Mouse (Mus musculus) left cerebral cortex, adult 11 months (tissue): ENCODE measurements at regions not wholly inside any gene's neighbourhood (a gene's known extent, or its start where the extent isn't known, plus 50 kb on each side); places are given as distances from the start of the nearest gene placed in this dataset.
A peak's percentile ranks its signal among the peaks of the same experiment; 100 is the strongest.

Experiments
- DNase-seq: peaks from one replicate; pipeline ENCODE4 v3.0.0; 2022; ENCODE audit warnings: low spot score

DNA sequence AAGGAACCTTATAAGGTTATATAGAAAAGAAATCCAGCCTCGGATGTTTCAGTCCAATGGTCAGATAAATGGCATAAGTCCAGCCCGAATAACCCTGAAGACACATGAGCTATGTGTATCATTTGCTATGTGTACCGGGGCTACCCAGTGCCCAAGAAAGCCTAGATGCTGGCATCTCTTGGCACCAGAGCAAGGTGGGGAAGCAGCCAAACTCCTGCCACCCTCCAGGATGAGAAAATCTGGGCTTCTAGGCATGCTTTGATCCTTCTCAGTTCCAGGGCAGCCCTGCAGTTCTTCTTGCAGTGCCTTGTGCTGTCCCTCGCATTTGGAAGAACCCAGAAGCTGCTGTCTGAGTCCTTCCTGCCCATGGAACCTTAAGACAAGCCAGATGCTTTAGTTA is 149.8 kb upstream of the Ncam1 start:
- no peak for DNase-seq

DNA sequence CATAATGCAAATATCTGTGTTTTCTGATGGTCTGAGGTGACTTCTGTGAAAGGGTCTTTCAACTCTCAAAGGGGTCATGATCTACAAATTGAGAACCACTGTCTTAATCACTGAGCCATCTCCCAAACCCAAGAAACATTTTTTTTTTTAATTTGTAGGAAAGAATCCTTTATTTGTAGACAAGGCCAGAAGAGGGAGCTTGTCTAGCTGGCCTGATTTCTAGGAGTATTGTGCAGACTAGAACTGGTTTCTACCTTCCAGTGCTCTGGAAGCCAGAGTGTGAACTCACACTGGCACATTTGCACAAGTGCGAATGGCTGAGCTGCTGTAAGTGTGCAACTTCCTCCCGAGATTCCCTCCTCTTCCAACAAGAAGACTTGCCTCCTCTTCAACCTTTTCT is 148.1 kb upstream of the Ncam1 start:
- no peak for DNase-seq

DNA sequence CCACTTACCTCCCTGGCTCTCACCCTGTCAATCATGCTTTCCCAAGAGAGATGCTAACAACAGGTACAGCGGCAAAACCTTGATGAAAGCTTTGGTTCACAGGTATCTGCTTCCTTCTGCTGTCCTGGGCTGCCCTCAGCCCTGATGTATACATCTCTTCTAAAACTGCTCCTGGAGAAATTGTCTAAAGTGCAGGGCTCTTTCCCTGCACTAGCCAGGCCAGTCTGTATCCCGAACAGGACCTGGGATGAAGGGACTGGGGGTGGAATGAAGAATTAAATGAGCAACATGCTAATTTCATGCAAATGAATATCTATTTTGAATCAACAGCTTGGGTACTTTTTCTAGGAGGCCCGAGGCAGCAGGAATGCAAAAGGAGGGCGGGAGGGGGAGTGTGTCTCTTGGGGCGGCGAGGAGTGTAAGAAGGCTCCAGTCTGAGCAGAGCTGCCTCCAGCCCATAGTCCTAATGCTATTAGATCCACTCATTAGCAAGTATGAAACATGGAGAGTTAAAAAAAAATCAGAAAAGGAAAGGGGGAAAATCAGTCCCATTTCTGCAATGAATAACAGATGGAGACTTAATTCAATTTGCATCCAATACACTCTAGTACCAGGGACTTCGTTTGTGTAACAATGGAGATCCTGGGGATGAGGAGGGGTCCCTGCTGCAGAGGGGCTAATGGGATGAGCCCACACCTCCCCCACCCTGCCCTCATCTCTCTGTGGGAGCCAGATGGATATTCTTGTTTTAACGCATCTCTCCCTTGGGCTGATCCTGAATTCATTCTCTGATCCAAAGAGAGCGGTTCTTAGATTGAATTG is 137.0 kb upstream of the Ncam1 start:
- no peak for DNase-seq

DNA sequence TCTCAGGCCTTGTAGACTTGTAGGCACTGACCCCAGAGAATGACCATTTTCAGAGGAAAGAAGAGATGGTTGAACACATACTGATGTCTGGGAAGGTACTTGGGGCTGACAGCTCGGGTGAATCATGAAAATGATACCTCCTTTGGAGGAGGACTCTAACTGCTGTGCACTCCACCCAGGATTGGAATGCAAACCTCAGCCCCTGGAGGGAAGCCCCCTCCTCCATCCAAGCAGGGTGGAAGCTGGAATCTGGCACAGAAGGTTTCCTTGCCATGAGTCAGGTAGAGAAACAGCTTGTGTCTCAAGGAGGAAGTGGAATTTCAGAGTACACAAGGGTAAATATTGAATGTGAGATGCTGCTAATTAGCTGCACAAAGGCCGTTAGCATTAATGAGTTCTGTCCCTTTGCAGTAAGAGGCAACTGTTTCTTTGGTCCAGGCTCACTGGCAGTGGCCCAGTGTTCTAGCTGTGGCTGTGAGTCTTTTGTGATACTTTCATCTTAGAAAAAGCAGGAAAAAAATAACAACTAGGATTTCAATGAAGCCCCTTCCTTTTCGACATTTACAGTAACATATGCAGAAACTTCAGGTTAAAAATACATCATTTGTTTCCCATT is 129.4 kb upstream of the Ncam1 start:
- no peak for DNase-seq

DNA sequence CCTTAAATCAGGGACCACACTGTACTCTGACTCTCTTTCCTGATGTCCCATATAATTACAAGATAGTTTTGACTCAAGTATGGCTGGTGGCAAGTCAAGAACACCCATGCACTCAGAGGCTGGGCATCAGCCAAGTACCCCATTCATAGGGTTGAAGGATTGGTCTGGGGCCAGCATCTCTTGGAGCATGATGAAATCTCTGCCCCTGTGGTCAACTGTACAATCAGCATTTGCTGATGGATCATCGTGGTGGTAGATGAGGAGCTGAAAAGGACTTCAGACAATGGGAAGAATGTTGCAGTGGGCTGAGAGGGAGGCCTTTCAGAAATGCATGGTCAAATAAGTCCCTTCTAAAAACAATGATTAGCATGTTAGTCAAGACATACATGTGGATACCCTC is 128.6 kb upstream of the Ncam1 start:
- no peak for DNase-seq

DNA sequence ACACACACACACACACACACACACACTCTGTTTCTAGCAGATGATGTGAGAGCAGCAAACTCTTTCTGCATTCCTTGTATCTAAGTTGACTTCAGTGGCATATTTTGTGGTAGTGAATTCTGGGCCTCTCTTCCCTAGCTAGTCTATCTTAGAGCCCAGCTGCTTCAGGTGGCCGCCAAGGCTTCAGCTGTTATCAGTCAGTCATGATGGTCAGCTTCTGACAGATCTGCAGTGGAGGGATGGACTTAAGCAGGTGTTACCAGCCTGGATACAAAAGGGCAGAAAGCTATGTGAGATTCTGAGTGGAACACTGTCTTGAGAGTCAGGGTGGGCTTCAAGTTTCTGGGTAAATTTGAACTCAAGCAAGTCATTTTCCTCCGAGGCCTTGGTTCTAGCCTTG is 127.1 kb upstream of the Ncam1 start:
- DNase-seq: no peak

DNA sequence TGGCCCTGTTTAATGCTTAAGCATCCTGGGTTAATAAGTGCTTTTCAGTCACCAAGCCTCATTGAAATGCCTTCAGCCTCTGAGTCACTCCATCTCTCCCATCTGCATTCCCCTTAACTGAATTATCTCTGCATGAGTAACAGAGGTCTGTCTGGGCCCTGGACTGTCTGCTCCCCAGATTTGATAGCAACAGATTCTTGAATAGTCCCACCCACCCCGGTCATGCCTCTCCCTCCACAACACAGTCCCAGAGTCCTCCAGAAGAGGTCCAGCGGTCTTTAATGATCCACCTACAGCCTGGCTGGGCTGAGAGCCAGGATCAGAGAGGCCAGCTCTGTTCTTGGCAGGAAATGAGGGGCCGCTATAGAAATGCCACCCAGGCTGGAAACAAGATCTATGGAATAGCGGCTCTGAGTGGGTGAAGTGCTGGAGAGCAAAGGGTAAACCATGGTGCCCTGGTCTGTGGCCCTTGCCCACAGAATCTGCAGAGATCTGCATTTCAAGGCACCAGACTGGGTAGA is 125.3 kb upstream of the Ncam1 start:
- DNase-seq: no peak

DNA sequence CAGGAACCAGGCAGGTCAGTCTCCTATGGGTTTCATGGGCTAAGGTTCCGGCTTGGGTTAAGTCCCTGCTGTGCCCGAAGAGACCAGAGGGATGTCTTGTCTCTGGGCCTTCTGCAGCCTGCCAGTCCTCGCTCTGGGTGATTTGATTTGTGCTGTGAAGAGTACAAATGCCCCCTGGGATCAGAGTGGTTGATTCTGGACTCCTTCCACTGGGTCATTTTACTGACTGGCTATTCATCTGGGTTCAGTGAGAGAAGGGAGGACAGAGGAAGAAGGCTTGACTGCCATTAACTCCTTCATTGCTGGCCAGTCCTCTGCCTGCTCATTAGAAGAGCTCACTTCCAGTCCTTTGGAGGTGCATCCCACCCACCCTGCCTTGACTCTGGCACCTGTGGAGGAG is 124.0 kb upstream of the Ncam1 start:
- DNase-seq: no peak

DNA sequence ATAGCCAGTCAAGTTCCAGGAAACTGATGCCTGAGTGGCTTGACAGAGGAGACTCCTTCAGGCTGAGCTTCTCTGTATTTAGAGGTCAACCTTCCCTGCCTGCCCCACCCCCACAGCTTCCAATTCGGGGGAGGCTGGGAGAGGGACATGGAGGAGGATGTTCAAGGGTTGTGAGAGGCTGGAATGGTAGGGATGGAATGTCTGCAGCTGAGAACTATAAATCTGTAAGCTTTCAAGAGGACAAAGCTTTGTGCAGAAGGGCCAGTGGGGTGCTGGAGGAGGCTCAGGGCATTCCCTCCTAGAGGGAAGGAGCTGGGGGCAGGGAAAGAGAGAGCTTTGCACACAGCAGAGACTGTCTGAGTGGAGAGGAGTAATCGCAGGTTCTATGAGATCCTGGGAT is 123.4 kb upstream of the Ncam1 start:
- DNase-seq: no peak

DNA sequence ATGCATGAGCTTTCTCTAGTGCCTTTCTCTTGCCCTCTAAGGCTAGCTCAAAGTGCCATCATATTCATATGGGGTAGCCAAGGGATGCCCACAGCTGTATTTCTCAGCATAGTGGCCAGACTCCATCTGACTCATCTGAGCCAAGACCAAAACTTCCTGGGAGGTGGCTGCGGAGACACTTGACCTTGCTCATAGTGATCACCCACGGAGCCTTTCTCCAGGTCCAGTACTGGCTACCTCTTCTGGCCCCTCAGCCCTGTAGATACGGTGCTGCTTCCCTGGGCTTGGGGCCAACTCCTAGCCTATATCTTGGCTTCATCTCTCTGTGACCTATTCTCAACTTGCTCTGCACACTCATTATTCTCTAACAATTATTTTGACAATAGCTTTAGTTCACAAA is 122.6 kb upstream of the Ncam1 start:
- no peak for DNase-seq

DNA sequence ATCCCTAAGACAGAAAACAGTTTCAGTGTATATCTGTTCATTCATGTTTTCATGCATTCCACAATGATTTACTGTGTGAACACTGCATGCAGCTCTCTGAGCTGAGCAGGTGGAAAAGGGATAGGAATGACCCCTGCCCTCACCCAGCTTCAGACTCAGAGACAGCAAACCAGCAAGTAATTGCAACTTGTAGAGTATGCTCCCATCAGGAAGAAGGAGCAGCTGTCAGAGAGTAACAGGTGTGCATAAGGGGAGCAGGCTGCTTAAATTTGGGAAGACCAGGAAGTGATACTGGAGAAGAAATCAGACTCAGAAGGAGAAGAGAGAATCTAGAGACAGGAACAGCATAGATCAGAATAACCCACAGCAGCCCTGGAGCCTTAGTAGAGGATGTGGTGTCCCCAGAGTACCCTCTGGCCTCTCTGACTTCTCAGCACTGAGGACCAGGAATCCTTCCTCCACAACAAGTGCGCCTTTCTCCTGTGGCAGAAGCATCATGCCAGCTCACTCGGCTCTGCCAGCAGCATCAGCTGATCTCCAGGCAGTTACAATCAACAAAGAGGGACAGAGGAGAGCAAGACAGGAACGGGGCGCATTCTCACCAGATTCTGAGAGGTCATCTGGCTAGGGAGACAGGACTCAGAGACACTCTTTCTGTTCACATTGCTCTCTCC is 116.5 kb upstream of the Ncam1 start:
- peak; percentile 62 for DNase-seq

DNA sequence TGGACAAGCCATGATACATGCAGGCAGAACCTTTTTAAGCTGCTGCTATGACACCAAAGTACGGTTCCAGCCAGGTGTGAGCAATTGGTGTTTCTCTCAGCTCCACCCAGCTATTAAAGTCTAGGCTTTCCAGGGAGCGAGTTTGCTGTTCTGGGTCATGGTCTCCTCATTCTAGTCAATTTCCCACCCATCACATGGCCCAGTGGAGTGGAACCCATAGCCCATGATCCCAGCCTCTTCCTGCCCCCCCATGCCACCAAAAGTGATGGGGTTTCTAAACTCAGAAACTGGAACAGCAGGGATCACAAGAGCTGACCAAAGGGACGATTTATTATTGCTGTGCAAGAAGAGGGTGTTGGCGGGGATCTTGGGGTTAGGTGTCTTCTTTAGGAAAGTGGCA is 115.0 kb upstream of the Ncam1 start:
- DNase-seq: no peak

DNA sequence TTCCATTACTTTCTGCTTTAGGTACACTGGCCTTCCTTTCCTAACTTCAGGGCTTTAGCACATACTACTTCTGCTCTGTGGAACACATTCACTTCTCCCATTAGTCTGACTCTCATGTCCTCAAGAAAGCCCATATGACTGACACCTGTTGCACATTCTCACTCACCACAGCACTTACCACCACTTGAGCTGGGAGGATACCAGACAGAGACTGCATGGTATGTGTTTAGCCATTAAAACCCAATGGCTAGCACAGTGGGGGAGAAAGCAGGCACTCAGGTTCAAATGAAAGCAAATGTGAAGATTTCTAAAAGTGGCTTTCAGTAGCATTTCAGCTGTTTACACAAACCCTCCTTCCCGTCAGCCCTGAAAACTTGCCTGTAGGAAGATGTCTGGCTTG is 113.6 kb upstream of the Ncam1 start:
- no peak for DNase-seq

DNA sequence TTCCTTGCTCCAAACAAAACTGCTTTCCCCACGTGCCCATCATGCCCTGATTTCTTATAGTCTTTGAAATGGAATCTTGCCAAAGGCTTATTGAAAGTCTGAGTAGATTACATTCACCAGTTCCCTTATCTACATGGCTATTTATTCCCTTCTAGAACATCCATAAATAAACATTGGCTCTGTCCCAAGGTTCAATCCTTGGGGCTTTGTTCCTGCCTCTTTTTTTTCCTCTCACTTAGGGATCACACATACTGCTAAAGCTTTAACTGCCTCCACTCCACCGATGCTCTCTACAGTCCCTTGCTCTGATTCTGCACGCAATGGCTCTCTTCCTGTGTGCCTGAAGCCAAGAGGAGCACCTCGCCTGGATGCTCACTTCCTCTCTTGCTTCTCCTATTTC is 107.6 kb upstream of the Ncam1 start:
- no peak for DNase-seq

DNA sequence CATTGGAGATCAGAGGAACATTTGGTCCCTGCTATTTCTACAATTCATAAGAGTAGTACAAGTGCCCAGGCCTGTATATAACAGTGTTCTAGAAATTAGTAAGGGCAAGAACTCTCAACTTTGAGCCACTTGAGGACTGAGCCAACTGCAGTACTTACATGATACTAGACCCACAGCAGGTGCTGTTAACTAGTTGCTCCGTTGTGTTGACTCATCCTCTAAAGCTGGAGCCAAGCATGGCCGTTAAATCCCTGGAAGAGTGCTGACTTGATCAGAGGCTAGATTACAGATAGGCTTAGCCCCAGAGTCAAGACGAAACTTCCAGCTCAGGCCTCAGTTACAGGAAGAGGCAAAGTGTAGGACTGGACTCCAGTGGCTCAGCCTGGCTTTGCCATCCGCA is 107.0 kb upstream of the Ncam1 start:
- no peak for DNase-seq

DNA sequence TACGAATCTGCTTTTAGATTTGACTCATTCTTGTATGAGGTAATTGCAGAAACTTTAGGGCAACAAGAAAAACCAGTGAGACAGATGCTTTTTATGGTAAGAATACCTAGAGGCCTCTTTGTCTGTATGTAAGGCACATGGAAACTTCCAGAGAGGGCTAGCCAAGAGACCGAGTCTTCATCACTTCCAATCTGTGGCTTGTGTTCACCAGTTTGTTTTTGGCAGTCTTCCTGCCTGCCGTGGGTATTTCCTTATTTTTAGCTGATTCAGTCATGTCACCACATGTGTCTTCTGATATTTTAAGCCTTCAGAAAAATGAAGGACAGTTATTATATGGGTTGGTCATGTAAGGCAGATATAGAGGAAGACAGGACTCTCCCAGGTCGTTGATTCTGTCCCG is 100.2 kb upstream of the Ncam1 start:
- DNase-seq: no peak

DNA sequence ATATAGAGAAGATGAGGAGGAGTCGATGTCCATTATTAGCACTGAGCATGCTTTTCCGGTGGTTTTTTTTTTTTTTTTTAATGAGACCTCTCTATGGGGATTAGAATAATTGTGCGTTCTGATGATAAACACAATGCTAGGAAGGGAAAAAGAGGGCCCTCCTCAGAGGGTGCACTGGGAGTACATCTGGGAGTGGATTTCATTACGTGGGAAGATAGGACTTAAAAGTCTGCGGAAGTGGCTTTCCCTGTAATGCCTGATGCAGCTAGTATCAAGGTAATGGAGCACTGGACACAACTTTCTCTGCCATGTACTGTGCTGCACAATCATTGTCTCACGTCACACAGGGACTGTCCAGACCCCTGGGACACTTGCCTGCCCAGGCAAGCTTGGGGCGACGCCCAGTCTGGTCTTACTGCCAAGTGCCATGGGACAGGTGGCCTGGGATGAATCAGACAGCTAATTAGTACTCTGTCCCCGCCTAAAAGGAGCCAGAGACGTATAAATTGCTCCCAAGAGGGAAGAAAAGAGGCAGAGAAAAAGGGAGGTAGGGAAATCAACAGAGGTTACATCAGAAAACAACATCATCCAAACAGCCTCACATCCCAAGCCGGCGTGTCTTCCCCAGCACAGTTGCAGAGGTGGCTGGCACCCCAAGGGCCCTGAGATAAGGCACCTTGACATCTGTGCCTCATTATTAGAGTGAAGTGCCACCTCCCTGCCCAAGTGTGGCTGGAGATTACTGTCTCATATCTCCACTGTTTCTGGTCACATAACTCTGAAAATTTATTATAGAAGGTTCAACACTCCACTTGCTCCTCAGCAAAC is 86.0 kb upstream of the Ncam1 start:
- DNase-seq: no peak

DNA sequence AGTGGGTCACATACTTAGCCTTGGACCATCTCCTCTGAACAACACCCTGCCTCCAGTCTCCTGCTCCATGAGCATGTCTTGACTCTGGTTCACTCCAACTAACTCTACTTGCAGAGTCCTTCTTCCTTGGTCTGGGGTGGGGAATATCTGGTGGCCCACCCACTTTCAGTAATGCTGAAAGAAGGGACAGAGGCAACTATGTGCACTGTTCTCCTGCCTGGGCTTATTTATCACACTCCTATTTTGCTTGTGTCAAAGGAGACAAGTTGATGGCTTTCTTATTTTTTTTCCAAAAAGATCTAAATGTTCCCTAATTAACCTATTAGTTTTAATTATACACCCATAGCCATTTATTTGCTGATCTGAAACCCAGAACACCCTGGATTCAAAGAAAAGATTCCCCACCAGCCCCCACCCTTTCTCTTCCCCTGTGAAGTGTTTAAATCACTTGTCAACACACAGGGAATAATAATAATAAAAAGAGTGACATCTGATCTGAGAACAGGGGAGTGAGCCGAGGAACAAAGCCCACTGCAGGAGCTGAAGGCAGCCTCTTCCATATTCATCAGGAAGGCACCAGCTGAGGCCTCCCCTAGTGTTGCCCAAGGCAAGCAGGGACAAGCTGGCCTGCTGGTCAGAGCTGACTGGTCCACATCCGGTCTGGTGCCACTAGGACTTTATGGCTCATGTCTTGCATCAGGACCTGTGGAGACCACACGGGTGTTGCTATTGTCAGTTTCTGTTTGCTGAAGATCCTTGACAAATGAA is 80.8 kb upstream of the Ncam1 start:
- DNase-seq: no peak

DNA sequence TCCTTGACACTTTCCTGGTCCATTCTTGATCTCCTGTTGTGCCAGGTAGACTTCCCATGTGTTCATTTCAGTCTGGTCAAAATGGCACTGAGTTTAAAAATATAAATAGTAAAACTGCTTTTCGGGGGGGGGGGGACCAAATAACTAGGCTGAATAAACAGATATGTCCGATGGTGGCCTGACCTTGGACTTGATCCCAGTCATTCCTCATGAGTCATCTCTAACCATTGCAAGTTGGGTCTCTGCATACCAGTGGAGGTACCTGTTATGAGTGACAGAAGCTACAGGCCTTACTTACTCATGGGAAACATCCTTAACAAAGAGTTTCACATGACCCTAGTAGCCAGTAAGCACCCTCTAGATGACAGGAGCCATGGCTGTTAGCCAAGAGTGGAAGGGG is 76.2 kb upstream of the Ncam1 start:
- no peak for DNase-seq

DNA sequence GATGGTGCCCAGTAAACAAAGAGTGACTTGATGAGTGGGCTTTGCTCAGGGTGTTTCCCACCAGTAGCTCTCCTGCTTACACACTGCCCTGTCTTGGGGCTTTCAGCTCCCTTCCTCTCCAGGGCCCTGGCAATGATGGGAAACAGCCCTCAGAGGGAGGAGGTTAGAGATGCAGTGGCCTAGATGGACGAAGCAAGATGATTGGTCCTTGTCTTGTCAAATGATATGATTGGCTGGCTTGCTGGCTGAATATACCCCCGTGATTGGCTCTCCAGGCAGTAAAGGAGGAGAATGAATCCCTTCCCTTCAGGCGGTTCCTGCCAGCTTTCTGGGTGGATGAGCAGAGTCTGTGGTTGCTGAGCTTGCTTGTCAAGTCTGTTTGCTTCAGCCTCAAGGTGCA is 74.8 kb upstream of the Ncam1 start:
- DNase-seq: peak; percentile 81

DNA sequence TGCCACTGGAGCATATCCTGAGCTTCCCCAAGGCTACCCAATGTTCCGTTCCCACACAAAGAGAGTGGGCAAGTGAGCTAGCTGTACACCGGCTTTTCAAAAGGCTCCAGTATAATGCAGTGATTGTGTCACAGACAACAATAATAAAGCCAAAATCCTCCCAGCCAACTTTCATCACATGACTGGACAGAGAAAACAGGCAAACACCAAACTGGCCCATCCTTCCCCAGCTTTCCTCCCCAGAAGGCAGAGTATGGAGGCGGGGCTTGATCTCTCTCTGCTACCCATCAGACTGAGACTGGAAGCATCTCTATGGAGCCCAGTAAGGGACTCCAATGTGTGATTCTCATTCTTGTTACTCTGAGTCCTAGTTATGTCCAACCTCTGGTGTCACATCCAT is 52.8 kb upstream of the Ncam1 start:
- DNase-seq: peak; percentile 53

DNA sequence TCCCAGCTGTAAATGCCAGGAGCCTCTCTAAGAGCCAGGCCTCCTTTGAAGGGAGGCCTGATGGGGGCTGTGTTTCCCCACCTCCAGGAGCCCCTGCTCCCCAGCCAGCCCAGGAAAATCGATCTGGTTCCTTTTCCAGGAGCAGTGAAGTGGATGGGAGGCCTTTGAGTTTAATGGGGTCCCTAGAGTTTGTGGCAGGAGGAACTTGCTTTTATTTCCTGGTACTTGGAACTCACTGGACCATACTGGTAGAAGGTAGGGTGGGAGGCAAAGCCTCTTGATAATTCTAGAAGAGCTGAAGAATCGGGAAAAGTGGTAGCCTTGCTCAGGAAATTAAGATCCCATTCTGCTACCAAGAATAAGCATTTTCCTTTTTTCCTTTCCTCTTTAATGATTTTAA is 50.7 kb upstream of the Ncam1 start:
- DNase-seq: no peak
